Mouse (Mus musculus): Measurements from ENCODE around the gene Mis18bp1. TPM values are rescaled to one million over a fixed set of nuclear protein-coding genes. Genes with fewer than 3 reads are reported as not detected.

Mis18bp1 gene
- 0.04 and 0.22 TPM in 2 replicates for polyA plus RNA-seq (2012; rRNA removed)

DNA sequence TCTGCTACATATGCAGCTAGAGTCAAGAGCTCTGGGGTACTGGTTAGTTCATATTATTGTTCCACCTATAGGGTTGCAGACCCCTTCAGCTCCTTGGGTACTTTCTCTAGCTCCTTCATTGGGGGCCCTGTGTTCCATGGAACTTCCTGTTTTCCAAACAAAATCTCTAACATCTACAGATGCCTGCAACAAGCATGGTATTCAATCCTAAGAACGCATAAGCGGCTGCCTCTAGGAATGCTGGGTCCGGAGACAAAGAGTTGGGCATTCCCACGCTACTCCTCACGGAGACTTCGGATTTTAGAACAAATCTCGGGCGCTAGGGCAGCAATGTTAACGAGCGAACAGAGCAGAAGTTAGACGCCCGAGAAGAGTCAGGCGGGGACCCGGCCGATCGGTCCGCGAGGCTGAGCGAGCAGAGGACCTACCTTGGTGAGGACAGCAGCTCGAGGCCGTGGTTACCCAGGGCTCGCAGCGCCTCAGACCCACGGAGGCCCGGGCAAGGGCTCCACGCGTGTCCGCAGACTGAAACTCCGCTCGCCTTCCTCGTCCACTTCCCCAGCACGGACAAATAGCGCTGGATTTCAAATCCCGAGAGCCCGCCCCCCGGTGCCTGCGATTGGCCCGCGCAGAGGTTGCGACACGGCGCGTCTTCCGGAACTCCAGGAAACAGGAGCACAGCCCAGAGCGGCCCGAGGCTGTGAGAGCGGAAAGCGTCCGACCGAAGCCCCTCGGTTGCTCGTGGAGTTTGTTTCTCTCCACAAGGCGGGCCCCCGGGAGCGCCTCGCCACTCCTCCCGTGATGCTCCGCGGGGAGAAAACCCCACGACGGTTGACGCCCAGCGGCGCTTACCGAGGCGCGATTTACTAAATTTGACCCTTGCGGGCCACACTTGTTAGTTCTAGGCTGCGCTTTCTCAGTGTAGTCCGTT, at the start of gene Mis18bp1:
Mis18bp1 (minus strand) TSS at position 584 of the 931 bp plus-strand sequence.
- Histone ChIP-seq H3K27me3 (ENCODE audit: control insufficient read depth, insufficient read depth, low read length) (no peaks in the 10 kb centered on the region), H3K27ac (ENCODE audit: insufficient read depth, low read depth, low read length) (peak within 1 kb of the TSS; percentile 88), H3K4me3 (ENCODE audit: low read depth, low read length) (peak within 1 kb of the TSS; percentile 92), H3K36me3 (ENCODE audit: control insufficient read depth, insufficient read depth, low read length) (no peaks in the 10 kb centered on the region), H3K4me1 (ENCODE audit: control insufficient read depth, insufficient read depth, insufficient read length, low read length) (peaks cover 3% of the 10 kb centered on the region; the same call in 1 of the 2 replicates)
- TF ChIP-seq POLR2A (IDR thresholded peaks at IDR 0.05; ENCODE audit: low read depth, low read length): no peak
- no peak for TF ChIP-seq CTCF (IDR thresholded peaks at IDR 0.05; ENCODE audit: extremely low read depth, insufficient read length, insufficient replicate concordance, low read depth, low read length)
- under 1% methylated on average over 70 of the region's 70 CpGs for WGBS

DNA sequence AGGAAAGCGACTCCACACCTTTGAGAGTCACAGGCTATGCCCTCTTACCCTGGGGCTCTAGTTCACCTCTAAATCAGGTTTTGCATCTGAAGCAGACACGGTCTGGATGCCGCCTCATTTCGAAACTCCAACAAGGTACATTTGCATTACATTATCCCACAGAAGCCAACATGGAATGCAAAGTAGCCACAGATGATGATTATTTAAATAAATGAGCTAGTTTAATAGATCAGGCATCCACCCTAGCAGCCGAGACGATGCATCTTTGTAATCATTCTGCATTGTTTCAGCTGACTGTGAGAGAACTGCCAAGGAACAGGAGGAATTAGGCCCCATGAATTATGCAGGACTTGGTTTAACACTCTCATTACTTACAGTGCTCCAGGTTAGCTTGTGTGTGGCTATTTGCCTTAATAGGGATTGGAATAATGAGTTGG, 44.0 kb upstream of the Mis18bp1 start:
- WGBS: 87% methylated on average over 6 of the region's 6 CpGs
- no peak overlapping the region for H3K4me3 ChIP-seq (ENCODE audit: low read depth, low read length)
- TF ChIP-seq CTCF (IDR thresholded peaks at IDR 0.05; ENCODE audit: extremely low read depth, insufficient read length, insufficient replicate concordance, low read depth, low read length) (no peak), POLR2A (IDR thresholded peaks at IDR 0.05; ENCODE audit: low read depth, low read length) (no peak)
- H3K27me3 ChIP-seq (ENCODE audit: control insufficient read depth, insufficient read depth, low read length): no peaks in the 10 kb centered on the region
- H3K4me1 ChIP-seq (ENCODE audit: control insufficient read depth, insufficient read depth, insufficient read length, low read length): no peaks in the 10 kb centered on the region
- no peak overlapping the region for H3K27ac ChIP-seq (ENCODE audit: insufficient read depth, low read depth, low read length)
- H3K36me3 ChIP-seq (ENCODE audit: control insufficient read depth, insufficient read depth, low read length): no peaks in the 10 kb centered on the region

DNA sequence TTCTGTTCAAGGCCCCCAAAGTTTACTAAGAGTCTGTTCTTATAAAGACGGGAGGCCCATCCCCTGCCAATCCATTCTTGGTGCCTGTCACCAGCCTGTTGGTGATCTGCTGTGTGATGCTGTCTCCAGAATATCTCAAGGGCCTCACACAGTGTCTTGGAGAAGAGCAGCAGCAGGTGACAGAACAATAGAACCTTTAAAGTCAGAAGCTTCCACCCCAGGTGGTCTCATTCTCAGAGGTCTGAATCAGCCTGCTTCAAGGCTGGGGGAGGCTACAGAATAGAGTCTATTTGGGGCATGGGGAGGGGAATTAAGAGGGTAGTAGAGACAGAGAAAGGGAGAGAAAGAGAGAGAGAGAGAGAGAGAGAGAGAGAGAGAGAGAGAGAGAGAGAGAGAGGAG, 34.0 kb upstream of the Mis18bp1 start:
- no peak overlapping the region for H3K4me3 ChIP-seq (ENCODE audit: low read depth, low read length)
- no peaks in the 10 kb centered on the region for H3K4me1 ChIP-seq (ENCODE audit: control insufficient read depth, insufficient read depth, insufficient read length, low read length)
- H3K36me3 ChIP-seq (ENCODE audit: control insufficient read depth, insufficient read depth, low read length): no peaks in the 10 kb centered on the region
- no peak overlapping the region for H3K27ac ChIP-seq (ENCODE audit: insufficient read depth, low read depth, low read length)
- TF ChIP-seq CTCF (IDR thresholded peaks at IDR 0.05; ENCODE audit: extremely low read depth, insufficient read length, insufficient replicate concordance, low read depth, low read length) (no peak), POLR2A (IDR thresholded peaks at IDR 0.05; ENCODE audit: low read depth, low read length) (no peak)
- WGBS: 78% methylated on average over 1 of the region's 1 CpGs
- no peaks in the 10 kb centered on the region for H3K27me3 ChIP-seq (ENCODE audit: control insufficient read depth, insufficient read depth, low read length)

DNA sequence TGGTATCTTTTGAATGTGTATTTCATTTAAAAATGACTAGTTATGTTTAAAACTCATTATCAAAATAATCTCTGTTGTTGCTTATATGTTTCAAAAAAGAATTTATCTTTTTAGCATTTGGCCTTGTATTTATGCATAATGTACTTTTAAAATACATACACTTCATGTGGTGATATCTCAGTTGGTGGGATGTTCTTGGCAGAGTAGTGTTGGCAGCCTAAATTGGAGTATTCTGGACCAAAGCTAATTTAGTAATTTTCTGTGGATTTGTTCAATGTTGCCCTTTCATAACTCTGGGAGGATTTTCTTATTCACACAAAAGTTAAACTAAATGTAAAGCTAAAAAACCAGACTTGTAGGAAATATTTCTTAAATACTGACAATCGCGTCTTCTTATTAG, 29.4 kb upstream of the Mis18bp1 start:
- no peak for TF ChIP-seq CTCF (IDR thresholded peaks at IDR 0.05; ENCODE audit: extremely low read depth, insufficient read length, insufficient replicate concordance, low read depth, low read length)
- TF ChIP-seq POLR2A (IDR thresholded peaks at IDR 0.05; ENCODE audit: low read depth, low read length): no peak
- Histone ChIP-seq H3K27me3 (ENCODE audit: control insufficient read depth, insufficient read depth, low read length) (no peaks in the 10 kb centered on the region), H3K4me3 (ENCODE audit: low read depth, low read length) (no peak overlapping the region), H3K27ac (ENCODE audit: insufficient read depth, low read depth, low read length) (no peak overlapping the region), H3K36me3 (ENCODE audit: control insufficient read depth, insufficient read depth, low read length) (no peaks in the 10 kb centered on the region), H3K4me1 (ENCODE audit: control insufficient read depth, insufficient read depth, insufficient read length, low read length) (no peaks in the 10 kb centered on the region)
- WGBS: 96% methylated on average over 2 of the region's 2 CpGs

DNA sequence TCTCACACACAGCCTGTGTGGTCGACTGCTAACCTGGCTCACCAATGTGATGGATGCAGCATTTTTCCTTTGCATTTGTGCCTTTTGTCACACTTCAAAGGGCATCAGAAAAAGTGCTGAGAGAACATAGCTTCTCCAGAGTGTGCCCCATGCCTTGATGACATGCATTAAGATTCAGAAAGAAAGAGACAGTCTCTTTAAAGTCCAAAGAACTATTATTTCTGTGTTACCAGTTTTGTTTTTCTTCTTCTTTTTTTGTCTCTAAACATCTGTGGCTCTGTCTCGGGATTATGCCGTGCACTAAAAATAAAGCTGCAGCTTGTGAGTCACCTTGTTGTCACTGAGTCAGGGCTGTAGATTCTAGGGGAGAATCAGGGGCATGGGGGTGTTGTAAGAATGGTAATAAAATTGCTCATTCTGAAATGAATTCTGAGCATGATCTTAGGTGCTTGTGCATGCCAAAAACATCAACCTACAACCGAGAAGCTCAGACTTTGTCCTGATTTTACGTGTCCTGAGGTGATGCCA, 21.7 kb upstream of the Mis18bp1 start:
- Histone ChIP-seq H3K27ac (ENCODE audit: insufficient read depth, low read depth, low read length) (no peak overlapping the region), H3K27me3 (ENCODE audit: control insufficient read depth, insufficient read depth, low read length) (no peaks in the 10 kb centered on the region), H3K36me3 (ENCODE audit: control insufficient read depth, insufficient read depth, low read length) (no peaks in the 10 kb centered on the region), H3K4me3 (ENCODE audit: low read depth, low read length) (no peak overlapping the region), H3K4me1 (ENCODE audit: control insufficient read depth, insufficient read depth, insufficient read length, low read length) (no peaks in the 10 kb centered on the region)
- TF ChIP-seq POLR2A (IDR thresholded peaks at IDR 0.05; ENCODE audit: low read depth, low read length) (no peak), CTCF (IDR thresholded peaks at IDR 0.05; ENCODE audit: extremely low read depth, insufficient read length, insufficient replicate concordance, low read depth, low read length) (no peak)
- WGBS: 24% methylated on average over 5 of the region's 5 CpGs

DNA sequence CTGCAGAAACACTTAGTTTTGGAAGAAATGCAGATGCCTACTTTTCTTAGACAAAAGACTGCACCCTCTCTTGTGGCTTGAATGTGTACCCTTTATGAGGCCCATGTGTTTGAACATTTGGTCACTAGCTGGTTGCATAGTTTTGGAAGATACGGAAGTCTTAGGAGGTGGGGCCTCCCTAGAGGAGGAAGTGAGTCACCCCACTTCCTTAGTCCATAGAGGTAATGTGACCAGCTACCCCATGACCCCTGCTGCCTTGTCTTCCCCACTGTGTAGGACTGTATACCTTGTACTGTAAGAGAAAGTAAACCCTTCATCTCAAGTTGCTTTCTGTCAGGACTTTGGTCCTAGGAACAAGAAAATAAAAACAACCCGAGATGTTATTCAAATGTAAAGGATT, 16.8 kb upstream of the Mis18bp1 start:
- H3K4me1 ChIP-seq (ENCODE audit: control insufficient read depth, insufficient read depth, insufficient read length, low read length): no peaks in the 10 kb centered on the region
- H3K27me3 ChIP-seq (ENCODE audit: control insufficient read depth, insufficient read depth, low read length): no peaks in the 10 kb centered on the region
- H3K4me3 ChIP-seq (ENCODE audit: low read depth, low read length): no peak overlapping the region
- TF ChIP-seq CTCF (IDR thresholded peaks at IDR 0.05; ENCODE audit: extremely low read depth, insufficient read length, insufficient replicate concordance, low read depth, low read length) (no peak), POLR2A (IDR thresholded peaks at IDR 0.05; ENCODE audit: low read depth, low read length) (no peak)
- H3K36me3 ChIP-seq (ENCODE audit: control insufficient read depth, insufficient read depth, low read length): no peaks in the 10 kb centered on the region
- 73% methylated on average over 2 of the region's 2 CpGs for WGBS
- H3K27ac ChIP-seq (ENCODE audit: insufficient read depth, low read depth, low read length): no peak overlapping the region

DNA sequence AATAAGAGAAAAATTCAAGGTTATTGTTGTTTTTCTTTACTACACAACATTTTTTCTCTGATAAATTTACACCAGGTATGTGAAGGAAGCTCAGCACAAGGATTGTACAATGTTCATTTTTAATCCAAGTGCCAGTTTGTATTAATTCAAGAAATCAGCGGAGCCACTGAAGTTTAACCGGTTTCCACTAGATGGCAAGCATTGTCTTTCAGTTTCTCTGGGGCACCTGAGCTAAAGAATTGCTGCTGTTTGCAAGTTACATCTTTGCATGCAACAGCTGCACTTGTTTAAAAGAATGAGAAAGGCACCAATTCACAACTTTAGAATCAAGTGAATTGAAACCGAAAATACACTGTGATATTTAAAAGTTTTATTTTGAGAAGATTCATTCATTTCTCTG, 15.0 kb upstream of the Mis18bp1 start:
- Histone ChIP-seq H3K4me3 (ENCODE audit: low read depth, low read length) (no peak overlapping the region), H3K27ac (ENCODE audit: insufficient read depth, low read depth, low read length) (no peak overlapping the region), H3K27me3 (ENCODE audit: control insufficient read depth, insufficient read depth, low read length) (no peaks in the 10 kb centered on the region), H3K4me1 (ENCODE audit: control insufficient read depth, insufficient read depth, insufficient read length, low read length) (no peaks in the 10 kb centered on the region), H3K36me3 (ENCODE audit: control insufficient read depth, insufficient read depth, low read length) (no peaks in the 10 kb centered on the region)
- TF ChIP-seq POLR2A (IDR thresholded peaks at IDR 0.05; ENCODE audit: low read depth, low read length): no peak
- TF ChIP-seq CTCF (IDR thresholded peaks at IDR 0.05; ENCODE audit: extremely low read depth, insufficient read length, insufficient replicate concordance, low read depth, low read length): no peak
- WGBS: 52% methylated on average over 3 of the region's 3 CpGs
